Mouse (Mus musculus) stomach, postnatal 0 days (tissue): Measurements from ENCODE around the gene Ap3b1.

Experiments used
- CTCF ChIP-seq: IDR thresholded peaks from 2 replicates; pipeline ENCODE4 v1.5.1; 2016; ENCODE audit warnings: antibody characterized with exemption, low read depth, mild to moderate bottlenecking, moderate library complexity
- EP300 ChIP-seq: optimal IDR thresholded peaks from 2 replicates; pipeline ENCODE3; 2016; ENCODE audit warnings: antibody characterized with exemption

GRCm38 (mm10) chr13:94367869-94368268, 9.1 kb downstream of the Ap3b1 start:
- TF ChIP-seq CTCF: no peak
- TF ChIP-seq EP300: no peak
